Mouse (Mus musculus): ENCODE results near the gene Cyfip2. TPM values are rescaled to one million over a fixed set of nuclear protein-coding genes. Genes with fewer than 3 reads are reported as not detected.

Gene Cyfip2
- polyA plus RNA-seq, 1 experiment from 2014 or later: 4.9 TPM

GRCm38 (mm10) chr11:46246393-46246792, 66.3 kb downstream of the Cyfip2 start:
- ATAC-seq: no peak

GRCm38 (mm10) chr11:46245926-46246325, 66.7 kb downstream of the Cyfip2 start:
- Histone ChIP-seq H3K4me3 (no peak overlapping the region), H3K27me3 (replicated peaks) (no peaks in the 10 kb centered on the region), H3K36me3 (no peaks in the 10 kb centered on the region), H3K4me1 (peaks cover 29% of the 10 kb centered on the region), H3K9me3 (replicated peaks) (no peaks in the 10 kb centered on the region), H3K9ac (no peak overlapping the region), H3K4me2 (no peak overlapping the region), H3K27ac (no peak overlapping the region)
- 61% methylated on average over 8 of the region's 8 CpGs for WGBS (ENCODE audit: insufficient replicate concordance)
- no peak for ATAC-seq

More at GRCm38 (mm10) chr11:46246393-46246792, 66.3 kb downstream of the Cyfip2 start:
- Histone ChIP-seq H3K9ac (no peak overlapping the region), H3K4me1 (peaks cover 24% of the 10 kb centered on the region), H3K9me3 (replicated peaks) (no peaks in the 10 kb centered on the region), H3K27ac (no peak overlapping the region), H3K36me3 (no peaks in the 10 kb centered on the region), H3K4me2 (no peak overlapping the region), H3K27me3 (replicated peaks) (no peaks in the 10 kb centered on the region), H3K4me3 (no peak overlapping the region)
- WGBS (ENCODE audit: insufficient replicate concordance): 50% methylated on average over 7 of the region's 7 CpGs

- Histone ChIP-seq H3K27me3 (replicated peaks) (no peaks in the 10 kb centered on the region), H3K27ac (no peak overlapping the region), H3K4me1 (peaks cover 38% of the 10 kb centered on the region), H3K36me3 (no peaks in the 10 kb centered on the region), H3K9me3 (replicated peaks) (no peaks in the 10 kb centered on the region), H3K4me2 (no peak overlapping the region), H3K9ac (no peak overlapping the region), H3K4me3 (no peak overlapping the region)
- no peak for ATAC-seq
- WGBS (ENCODE audit: insufficient replicate concordance): 84% methylated on average over 23 of the region's 23 CpGs
These were observed 67.7 kb downstream of the Cyfip2 start for GRCm38 (mm10) chr11:46244731-46245604.

GRCm38 (mm10) chr11:46241985-46242384, 70.7 kb downstream of the Cyfip2 start:
- H3K36me3 ChIP-seq: peaks cover 8% of the 10 kb centered on the region
- H3K4me2 ChIP-seq: peak overlapping the region; percentile 51
- WGBS (ENCODE audit: insufficient replicate concordance): 71% methylated on average over 8 of the region's 8 CpGs
- no peaks in the 10 kb centered on the region for H3K9me3 ChIP-seq (replicated peaks)
- H3K4me3 ChIP-seq: no peak overlapping the region
- peak overlapping the region; percentile 72 for H3K27ac ChIP-seq
- H3K27me3 ChIP-seq (replicated peaks): no peaks in the 10 kb centered on the region
- peak overlapping the region; percentile 5; the same call in 1 of the 2 replicates for H3K9ac ChIP-seq
- H3K4me1 ChIP-seq: peaks cover 41% of the 10 kb centered on the region
- peak; percentile 62 for ATAC-seq

- Histone ChIP-seq H3K36me3 (peaks cover 8% of the 10 kb centered on the region), H3K4me3 (no peak overlapping the region), H3K9ac (peak overlapping the region; percentile 5; the same call in 1 of the 2 replicates), H3K4me2 (peak overlapping the region; percentile 51), H3K27me3 (replicated peaks) (no peaks in the 10 kb centered on the region), H3K27ac (peak overlapping the region; percentile 72), H3K4me1 (peaks cover 38% of the 10 kb centered on the region), H3K9me3 (replicated peaks) (no peaks in the 10 kb centered on the region)
- 33% methylated on average over 7 of the region's 7 CpGs for WGBS (ENCODE audit: insufficient replicate concordance)
- peak; percentile 96 for ATAC-seq
These were observed 71.4 kb downstream of the Cyfip2 start for GRCm38 (mm10) chr11:46241150-46241673.

- H3K9ac ChIP-seq: no peak overlapping the region
- no peaks in the 10 kb centered on the region for H3K27me3 ChIP-seq (replicated peaks)
- H3K9me3 ChIP-seq (replicated peaks): no peaks in the 10 kb centered on the region
- H3K4me3 ChIP-seq: no peak overlapping the region
- 44% methylated on average over 4 of the region's 4 CpGs for WGBS (ENCODE audit: insufficient replicate concordance)
- peaks cover 23% of the 10 kb centered on the region for H3K4me1 ChIP-seq
- ATAC-seq: no peak
- peaks cover 8% of the 10 kb centered on the region for H3K36me3 ChIP-seq
- H3K4me2 ChIP-seq: no peak overlapping the region
- H3K27ac ChIP-seq: no peak overlapping the region
These were observed 75.7 kb downstream of the Cyfip2 start for GRCm38 (mm10) chr11:46236976-46237375.

- Histone ChIP-seq H3K27ac (no peak within 1 kb of the TSS), H3K4me2 (no peak within 1 kb of the TSS), H3K9ac (no peak within 1 kb of the TSS), H3K36me3 (peaks cover 8% of the 10 kb centered on the region), H3K27me3 (replicated peaks) (no peaks in the 10 kb centered on the region), H3K4me1 (peaks cover 7% of the 10 kb centered on the region), H3K9me3 (replicated peaks) (no peaks in the 10 kb centered on the region), H3K4me3 (no peak within 1 kb of the TSS)
- ATAC-seq: no peak
- WGBS (ENCODE audit: insufficient replicate concordance): 79% methylated on average over 11 of the region's 11 CpGs
These were observed 77.3 kb downstream of the Cyfip2 start, which contains the start of gene Fndc9 for GRCm38 (mm10) chr11:46235334-46235733. TSS of gene Fndc9 (plus strand) at chr11:46235531.

GRCm38 (mm10) chr11:46233966-46234365, 78.7 kb downstream of the Cyfip2 start:
- Histone ChIP-seq H3K4me3 (no peak overlapping the region), H3K4me1 (no peaks in the 10 kb centered on the region), H3K36me3 (peaks cover 5% of the 10 kb centered on the region), H3K4me2 (no peak overlapping the region), H3K27me3 (replicated peaks) (no peaks in the 10 kb centered on the region), H3K27ac (no peak overlapping the region), H3K9me3 (replicated peaks) (no peaks in the 10 kb centered on the region), H3K9ac (no peak overlapping the region)
- 71% methylated on average over 4 of the region's 4 CpGs for WGBS (ENCODE audit: insufficient replicate concordance)
- no peak for ATAC-seq

GRCm38 (mm10) chr11:46232803-46233202, 79.9 kb downstream of the Cyfip2 start:
- H3K27me3 ChIP-seq (replicated peaks): no peaks in the 10 kb centered on the region
- H3K4me1 ChIP-seq: no peaks in the 10 kb centered on the region
- H3K4me2 ChIP-seq: no peak overlapping the region
- H3K9ac ChIP-seq: no peak overlapping the region
- no peak for ATAC-seq
- 74% methylated on average over 4 of the region's 4 CpGs for WGBS (ENCODE audit: insufficient replicate concordance)
- peaks cover 2% of the 10 kb centered on the region for H3K36me3 ChIP-seq
- no peaks in the 10 kb centered on the region for H3K9me3 ChIP-seq (replicated peaks)
- H3K27ac ChIP-seq: no peak overlapping the region
- no peak overlapping the region for H3K4me3 ChIP-seq

- Histone ChIP-seq H3K4me2 (no peak overlapping the region), H3K9ac (no peak overlapping the region), H3K27ac (no peak overlapping the region), H3K4me3 (no peak overlapping the region), H3K27me3 (replicated peaks) (no peaks in the 10 kb centered on the region), H3K36me3 (no peaks in the 10 kb centered on the region), H3K4me1 (0 out of 2 replicates have a peak, but pooled peaks cover 6% of the 10 kb centered on the region), H3K9me3 (replicated peaks) (no peaks in the 10 kb centered on the region)
- 61% methylated on average over 6 of the region's 6 CpGs for WGBS (ENCODE audit: insufficient replicate concordance)
- no peak for ATAC-seq
These were observed 82.5 kb downstream of the Cyfip2 start for GRCm38 (mm10) chr11:46230184-46230583.

GRCm38 (mm10) chr11:46225345-46225744, 87.3 kb downstream of the Cyfip2 start:
- no peak overlapping the region for H3K4me3 ChIP-seq
- H3K27me3 ChIP-seq (replicated peaks): no peaks in the 10 kb centered on the region
- no peaks in the 10 kb centered on the region for H3K9me3 ChIP-seq (replicated peaks)
- H3K4me1 ChIP-seq: 0 out of 2 replicates have a peak, but pooled peaks cover 6% of the 10 kb centered on the region
- no peak overlapping the region for H3K9ac ChIP-seq
- H3K27ac ChIP-seq: no peak overlapping the region
- H3K4me2 ChIP-seq: no peak overlapping the region
- H3K36me3 ChIP-seq: no peaks in the 10 kb centered on the region
- WGBS (ENCODE audit: insufficient replicate concordance): 76% methylated on average over 5 of the region's 5 CpGs
- no peak for ATAC-seq

GRCm38 (mm10) chr11:46223575-46223974, 89.1 kb downstream of the Cyfip2 start:
- H3K27ac ChIP-seq: no peak overlapping the region
- H3K36me3 ChIP-seq: no peaks in the 10 kb centered on the region
- ATAC-seq: no peak
- 39% methylated on average over 2 of the region's 2 CpGs for WGBS (ENCODE audit: insufficient replicate concordance)
- H3K4me3 ChIP-seq: no peak overlapping the region
- H3K9ac ChIP-seq: no peak overlapping the region
- no peaks in the 10 kb centered on the region for H3K27me3 ChIP-seq (replicated peaks)
- no peaks in the 10 kb centered on the region for H3K9me3 ChIP-seq (replicated peaks)
- H3K4me1 ChIP-seq: 0 out of 2 replicates have a peak, but pooled peaks cover 6% of the 10 kb centered on the region
- no peak overlapping the region for H3K4me2 ChIP-seq
